Mouse (Mus musculus): ENCODE measurements around the gene Lekr1. TPM values are rescaled to one million over a fixed set of nuclear protein-coding genes. Genes with fewer than 3 reads are reported as not detected.

Gene Lekr1
- not detected in 2 replicates for polyA plus RNA-seq (2012; ENCODE audit: insufficient read depth, insufficient read length, low replicate concordance, missing spikeins)

DNA sequence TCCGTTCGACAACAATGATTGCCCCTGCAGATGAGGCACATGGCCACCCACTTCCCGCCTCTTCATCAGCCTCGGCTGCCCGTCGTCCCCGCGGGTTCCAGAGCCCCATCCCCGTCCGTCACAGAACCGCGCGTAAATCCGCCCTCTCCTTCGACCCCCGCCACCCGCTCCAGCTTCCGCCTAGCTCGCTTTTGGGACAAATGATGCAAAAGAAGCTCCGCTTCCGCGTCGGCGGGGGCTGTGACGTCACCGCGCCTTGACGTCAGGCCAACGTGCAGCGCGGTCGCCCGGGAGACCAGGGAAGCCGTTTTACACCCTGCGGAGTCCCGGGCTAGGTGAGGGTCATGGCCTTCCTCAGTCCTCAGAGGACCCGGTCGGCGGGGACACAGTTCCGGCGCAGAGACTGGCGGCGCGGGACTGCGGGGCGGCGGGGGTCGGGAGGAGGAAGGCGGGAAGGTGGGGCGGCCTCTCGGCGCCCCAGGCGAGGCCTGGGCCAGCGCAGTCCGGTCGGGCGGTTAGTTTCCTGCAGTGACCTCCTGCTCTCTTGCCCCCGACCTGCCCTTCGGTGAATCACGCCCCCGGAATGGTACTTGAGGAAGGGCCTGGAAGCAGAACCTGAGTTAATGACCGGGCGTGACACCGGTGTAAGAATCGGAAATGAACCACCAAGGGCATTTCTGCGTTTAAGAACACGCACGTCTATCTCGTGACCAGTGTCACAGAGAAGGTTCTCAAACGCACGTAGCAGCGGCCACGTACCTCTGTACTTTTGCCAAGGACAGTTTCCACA lies at the start of gene Lekr1:
Gene Lekr1, plus strand, starts transcription at position 252 of the 790 bp plus-strand sequence.
- Histone ChIP-seq H3K4me1 (ENCODE audit: control insufficient read depth, insufficient read depth, low read length) (peaks cover 7% of the 10 kb centered on the region), H3K4me3 (ENCODE audit: insufficient read depth, low read depth, low read length) (peak within 1 kb of the TSS; percentile 72), H3K27ac (ENCODE audit: insufficient read depth, low read depth, low read length) (peak within 1 kb of the TSS; percentile 83)
- WGBS, result under 1% methylated on average over 73 of the region's 73 CpGs
- TF ChIP-seq CTCF (IDR thresholded peaks at IDR 0.05; ENCODE audit: insufficient read depth, low read depth, low read length) (no peak), POLR2A (IDR thresholded peaks at IDR 0.05; ENCODE audit: insufficient read depth, low read depth, low read length) (peak; percentile 75)

DNA sequence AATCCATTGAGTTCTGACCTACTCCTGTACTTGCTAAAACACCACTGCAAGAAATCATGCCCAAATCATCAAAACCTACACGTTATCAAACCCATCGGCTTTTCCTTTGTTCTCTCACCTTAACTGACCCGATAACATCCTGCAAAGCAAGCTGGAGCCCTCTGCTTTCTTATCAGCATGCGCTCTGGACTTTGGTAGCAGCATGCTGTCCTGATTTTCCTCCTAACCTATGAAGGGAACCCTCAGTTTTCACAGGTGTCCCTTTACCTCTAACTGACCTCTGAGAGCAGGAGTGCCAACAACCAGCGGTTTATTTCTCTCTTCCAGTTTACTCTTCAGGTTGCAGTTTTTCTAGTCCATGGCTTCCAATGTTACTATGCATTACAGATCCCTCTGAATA lies 48.5 kb upstream of the Lekr1 start:
- H3K4me3 ChIP-seq (ENCODE audit: insufficient read depth, low read depth, low read length), result no peak overlapping the region
- H3K27ac ChIP-seq (ENCODE audit: insufficient read depth, low read depth, low read length), result no peak overlapping the region
- no peak for TF ChIP-seq CTCF (IDR thresholded peaks at IDR 0.05; ENCODE audit: insufficient read depth, low read depth, low read length)
- TF ChIP-seq POLR2A (IDR thresholded peaks at IDR 0.05; ENCODE audit: insufficient read depth, low read depth, low read length), result no peak
- H3K4me1 ChIP-seq (ENCODE audit: control insufficient read depth, insufficient read depth, low read length), result no peaks in the 10 kb centered on the region; the same call in 1 of the 2 replicates
- WGBS, result 88% methylated on average over 5 of the region's 5 CpGs

GRCm38 (mm10) chr3:65619340-65619739 lies 46.7 kb upstream of the Lekr1 start:
- Histone ChIP-seq H3K4me3 (ENCODE audit: insufficient read depth, low read depth, low read length) (no peak overlapping the region), H3K27ac (ENCODE audit: insufficient read depth, low read depth, low read length) (no peak overlapping the region), H3K4me1 (ENCODE audit: control insufficient read depth, insufficient read depth, low read length) (no peaks in the 10 kb centered on the region)
- TF ChIP-seq POLR2A (IDR thresholded peaks at IDR 0.05; ENCODE audit: insufficient read depth, low read depth, low read length) (no peak), CTCF (IDR thresholded peaks at IDR 0.05; ENCODE audit: insufficient read depth, low read depth, low read length) (no peak)
- WGBS, result 95% methylated on average over 4 of the region's 4 CpGs

- 91% methylated on average over 6 of the region's 6 CpGs for WGBS
- TF ChIP-seq POLR2A (IDR thresholded peaks at IDR 0.05; ENCODE audit: insufficient read depth, low read depth, low read length), result no peak
- no peak for TF ChIP-seq CTCF (IDR thresholded peaks at IDR 0.05; ENCODE audit: insufficient read depth, low read depth, low read length)
- Histone ChIP-seq H3K4me3 (ENCODE audit: insufficient read depth, low read depth, low read length) (no peak overlapping the region), H3K4me1 (ENCODE audit: control insufficient read depth, insufficient read depth, low read length) (no peaks in the 10 kb centered on the region), H3K27ac (ENCODE audit: insufficient read depth, low read depth, low read length) (no peak overlapping the region)
Observed at GRCm38 (mm10) chr3:65623057-65623456, 43.0 kb upstream of the Lekr1 start.

GRCm38 (mm10) chr3:65625496-65626289 lies 40.3 kb upstream of the Lekr1 start:
- H3K4me3 ChIP-seq (ENCODE audit: insufficient read depth, low read depth, low read length), result no peak overlapping the region
- no peak for TF ChIP-seq POLR2A (IDR thresholded peaks at IDR 0.05; ENCODE audit: insufficient read depth, low read depth, low read length)
- TF ChIP-seq CTCF (IDR thresholded peaks at IDR 0.05; ENCODE audit: insufficient read depth, low read depth, low read length), result no peak
- H3K27ac ChIP-seq (ENCODE audit: insufficient read depth, low read depth, low read length), result no peak overlapping the region
- H3K4me1 ChIP-seq (ENCODE audit: control insufficient read depth, insufficient read depth, low read length), result no peaks in the 10 kb centered on the region
- WGBS, result 65% methylated on average over 8 of the region's 8 CpGs

DNA sequence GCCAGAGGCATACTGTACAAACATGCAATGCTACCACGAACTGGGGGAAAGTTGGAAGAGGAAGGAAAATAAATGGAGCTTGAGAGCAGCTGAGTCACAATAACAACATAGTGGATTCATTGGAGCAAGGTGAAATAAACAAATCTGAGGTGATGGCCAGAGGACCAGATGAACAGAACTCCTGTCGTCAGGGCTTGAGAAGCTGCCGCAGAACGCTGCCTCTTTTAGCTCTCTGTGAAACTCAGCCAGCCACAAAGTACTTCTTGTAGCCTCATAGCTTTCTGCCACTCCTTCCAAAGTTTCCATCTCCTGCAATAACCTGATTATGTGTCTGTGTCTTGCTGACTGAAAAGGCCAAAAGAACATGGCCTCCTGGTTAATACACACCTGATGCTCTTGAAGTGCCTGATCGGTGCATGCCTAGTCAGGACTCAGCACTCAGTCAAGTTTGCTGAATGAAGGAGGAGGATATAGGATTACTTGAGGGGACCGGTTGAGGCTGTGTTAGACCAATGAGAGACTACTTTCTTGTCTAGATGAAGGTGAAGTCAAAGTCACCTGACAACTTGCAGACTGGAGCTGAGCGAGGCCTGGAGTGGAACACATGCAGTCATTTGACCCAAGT lies 39.6 kb upstream of the Lekr1 start:
- H3K4me3 ChIP-seq (ENCODE audit: insufficient read depth, low read depth, low read length), result no peak overlapping the region
- no peaks in the 10 kb centered on the region for H3K4me1 ChIP-seq (ENCODE audit: control insufficient read depth, insufficient read depth, low read length)
- WGBS, result 79% methylated on average over 7 of the region's 7 CpGs
- TF ChIP-seq CTCF (IDR thresholded peaks at IDR 0.05; ENCODE audit: insufficient read depth, low read depth, low read length) (no peak), POLR2A (IDR thresholded peaks at IDR 0.05; ENCODE audit: insufficient read depth, low read depth, low read length) (no peak)
- no peak overlapping the region for H3K27ac ChIP-seq (ENCODE audit: insufficient read depth, low read depth, low read length)

GRCm38 (mm10) chr3:65627021-65627706 lies 38.9 kb upstream of the Lekr1 start:
- H3K4me1 ChIP-seq (ENCODE audit: control insufficient read depth, insufficient read depth, low read length), result no peaks in the 10 kb centered on the region
- WGBS, result 63% methylated on average over 6 of the region's 6 CpGs

GRCm38 (mm10) chr3:65627707-65628028 lies 38.4 kb upstream of the Lekr1 start:
- H3K27ac ChIP-seq (ENCODE audit: insufficient read depth, low read depth, low read length), result no peak overlapping the region
- H3K4me3 ChIP-seq (ENCODE audit: insufficient read depth, low read depth, low read length), result no peak overlapping the region
- TF ChIP-seq CTCF (IDR thresholded peaks at IDR 0.05; ENCODE audit: insufficient read depth, low read depth, low read length), result no peak
- no peak for TF ChIP-seq POLR2A (IDR thresholded peaks at IDR 0.05; ENCODE audit: insufficient read depth, low read depth, low read length)
- WGBS, result 60% methylated on average over 2 of the region's 2 CpGs
- H3K4me1 ChIP-seq (ENCODE audit: control insufficient read depth, insufficient read depth, low read length), result no peaks in the 10 kb centered on the region

More at GRCm38 (mm10) chr3:65627021-65627706, 38.9 kb upstream of the Lekr1 start:
- Histone ChIP-seq H3K4me3 (ENCODE audit: insufficient read depth, low read depth, low read length) (no peak overlapping the region), H3K27ac (ENCODE audit: insufficient read depth, low read depth, low read length) (no peak overlapping the region)
- TF ChIP-seq POLR2A (IDR thresholded peaks at IDR 0.05; ENCODE audit: insufficient read depth, low read depth, low read length) (no peak), CTCF (IDR thresholded peaks at IDR 0.05; ENCODE audit: insufficient read depth, low read depth, low read length) (no peak)

Data from olfactory bulb, adult 2 months (tissue).